Mouse (Mus musculus) erythroblast, embryonic 14.5 days (primary cell): ENCODE data around the gene Pdzrn3. TPM values are rescaled to one million over a fixed set of nuclear protein-coding genes. Genes with fewer than 3 reads are reported as not detected.

Source experiments
- H3K27me3 ChIP-seq: 2 replicates; pipeline ENCODE4 v1.6.1; 2012; ENCODE audit warnings: inconsistent platforms; ENCODE audit not compliant: control insufficient read depth
- H3K36me3 ChIP-seq: 2 replicates; pipeline ENCODE4 v1.6.1; 2012; ENCODE audit warnings: mild to moderate bottlenecking, inconsistent platforms; ENCODE audit not compliant: control insufficient read depth
- H3K4me1 ChIP-seq: 2 replicates; pipeline ENCODE4 v1.6.1; 2012; ENCODE audit warnings: inconsistent platforms; ENCODE audit not compliant: control insufficient read depth
- H3K4me3 ChIP-seq: replicated peaks from 2 replicates; pipeline ENCODE3; 2012; ENCODE audit warnings: moderate library complexity, mild to moderate bottlenecking, inconsistent platforms
- H3K9me3 ChIP-seq: 2 replicates; pipeline ENCODE4 v1.6.1; 2012; ENCODE audit warnings: low read length, inconsistent platforms, mixed read lengths; ENCODE audit not compliant: control insufficient read depth
- GATA1 ChIP-seq: IDR thresholded peaks from 2 replicates; pipeline ENCODE4 v1.6.1; 2012; ENCODE audit warnings: low read length, inconsistent platforms, mixed read lengths
- TAL1 ChIP-seq: IDR thresholded peaks from 3 replicates; pipeline ENCODE4 v1.6.1; 2012; ENCODE audit warnings: low read length, inconsistent platforms, mixed read lengths
- polyA plus RNA-seq: library from polyadenylated mRNA; stranded (reverse); fragments of >175 nt; gene quantifications from 2 replicates; pipeline ENCODE4 v1.2.3, GENCODE M21; 2012

The Pdzrn3 gene
- not detected in 2 replicates for polyA plus RNA-seq

DNA sequence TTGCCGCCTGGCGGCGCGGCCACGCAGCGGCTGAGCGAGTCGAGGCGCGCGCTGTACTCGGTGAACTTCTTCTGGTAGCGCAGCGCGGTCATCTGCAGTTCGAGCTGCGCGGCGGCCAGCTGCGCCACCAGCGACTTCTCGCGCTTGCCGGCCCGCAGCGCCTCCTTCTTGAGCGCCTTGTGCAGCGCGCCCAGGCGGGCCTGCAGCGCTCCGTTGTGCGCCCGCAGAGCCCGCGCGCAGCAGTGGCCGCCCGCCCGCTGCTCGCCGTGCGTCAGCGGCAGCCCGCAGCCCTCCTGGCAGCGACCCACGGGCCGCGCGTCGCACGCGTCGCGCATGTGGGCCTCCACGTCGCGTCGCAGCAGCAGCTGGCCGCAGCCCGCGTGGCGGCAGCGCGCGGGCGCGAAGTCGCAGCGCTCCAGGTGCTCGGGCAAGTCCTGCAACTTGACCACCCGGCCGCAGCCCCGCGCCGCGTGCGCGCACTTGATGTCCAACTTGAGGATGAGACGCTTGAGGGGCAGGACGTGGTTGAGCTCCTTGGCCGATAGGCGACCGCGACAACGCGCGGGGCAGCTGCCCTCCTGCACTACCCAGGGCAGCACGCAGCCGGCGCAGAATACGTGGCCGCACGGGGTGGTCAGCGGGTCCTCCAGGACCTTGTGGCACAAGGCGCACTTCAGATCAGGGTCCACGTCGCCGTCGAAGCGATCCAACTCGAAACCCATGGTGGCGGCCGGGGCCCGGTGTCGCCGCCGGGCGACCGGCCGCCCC is at the start of gene Pdzrn3:
TSS of gene Pdzrn3 (minus strand) at position 731 of the 768 bp plus-strand sequence.
- TF ChIP-seq GATA1: no peak
- Histone ChIP-seq H3K9me3 (no peaks in the 10 kb centered on the region; the same call in 1 of the 2 replicates), H3K4me3 (peak within 1 kb of the TSS; percentile 53), H3K4me1 (no peaks in the 10 kb centered on the region), H3K27me3 (peaks cover 42% of the 10 kb centered on the region), H3K36me3 (no peaks in the 10 kb centered on the region)

DNA sequence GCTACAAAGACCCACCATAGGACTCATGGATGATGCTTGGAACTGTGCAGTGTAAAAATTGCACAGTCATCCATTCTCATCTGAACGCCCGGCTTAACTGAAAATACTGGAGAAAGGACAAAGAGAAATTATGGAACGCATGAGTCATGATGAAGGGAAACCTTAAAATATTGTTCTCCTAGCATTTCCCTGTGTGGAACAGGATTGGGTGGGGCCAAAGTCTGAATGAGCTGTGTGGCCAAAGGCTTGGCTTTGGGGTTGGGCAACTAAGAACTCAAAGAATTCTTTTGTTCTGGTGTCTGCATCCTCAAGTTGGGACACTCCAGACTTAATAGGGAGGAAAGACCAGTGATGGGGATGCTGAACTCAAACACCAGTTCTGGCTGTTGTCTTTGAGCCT is 49.6 kb upstream of the Pdzrn3 start:
- no peaks in the 10 kb centered on the region for H3K36me3 ChIP-seq
- H3K4me1 ChIP-seq: no peaks in the 10 kb centered on the region
- no peak overlapping the region for H3K4me3 ChIP-seq
- no peak for TF ChIP-seq GATA1
- TF ChIP-seq TAL1: no peak
- no peaks in the 10 kb centered on the region for H3K9me3 ChIP-seq
- no peaks in the 10 kb centered on the region for H3K27me3 ChIP-seq

DNA sequence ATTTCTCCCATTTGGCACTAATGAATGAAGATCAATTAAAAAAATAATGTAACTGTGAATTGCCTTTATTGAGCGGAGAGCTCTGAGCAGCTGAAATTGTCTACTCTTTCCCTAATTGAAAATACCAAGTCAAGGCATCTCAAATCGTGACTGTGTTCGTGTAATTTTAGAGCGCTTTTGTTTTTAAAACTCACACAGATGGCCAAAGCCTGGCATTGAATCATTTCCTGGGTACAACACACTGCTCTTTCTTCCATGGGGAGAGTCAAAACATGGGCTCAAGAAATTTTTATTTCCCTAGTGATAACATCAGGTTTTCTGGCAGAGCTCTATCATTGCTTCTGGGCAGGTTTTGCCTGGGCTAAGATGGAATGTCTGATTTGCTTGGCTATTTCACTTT is 48.6 kb upstream of the Pdzrn3 start:
- no peaks in the 10 kb centered on the region for H3K4me1 ChIP-seq
- no peaks in the 10 kb centered on the region for H3K9me3 ChIP-seq
- no peak for TF ChIP-seq TAL1
- no peak for TF ChIP-seq GATA1
- H3K36me3 ChIP-seq: no peaks in the 10 kb centered on the region
- H3K4me3 ChIP-seq: no peak overlapping the region
- H3K27me3 ChIP-seq: no peaks in the 10 kb centered on the region

DNA sequence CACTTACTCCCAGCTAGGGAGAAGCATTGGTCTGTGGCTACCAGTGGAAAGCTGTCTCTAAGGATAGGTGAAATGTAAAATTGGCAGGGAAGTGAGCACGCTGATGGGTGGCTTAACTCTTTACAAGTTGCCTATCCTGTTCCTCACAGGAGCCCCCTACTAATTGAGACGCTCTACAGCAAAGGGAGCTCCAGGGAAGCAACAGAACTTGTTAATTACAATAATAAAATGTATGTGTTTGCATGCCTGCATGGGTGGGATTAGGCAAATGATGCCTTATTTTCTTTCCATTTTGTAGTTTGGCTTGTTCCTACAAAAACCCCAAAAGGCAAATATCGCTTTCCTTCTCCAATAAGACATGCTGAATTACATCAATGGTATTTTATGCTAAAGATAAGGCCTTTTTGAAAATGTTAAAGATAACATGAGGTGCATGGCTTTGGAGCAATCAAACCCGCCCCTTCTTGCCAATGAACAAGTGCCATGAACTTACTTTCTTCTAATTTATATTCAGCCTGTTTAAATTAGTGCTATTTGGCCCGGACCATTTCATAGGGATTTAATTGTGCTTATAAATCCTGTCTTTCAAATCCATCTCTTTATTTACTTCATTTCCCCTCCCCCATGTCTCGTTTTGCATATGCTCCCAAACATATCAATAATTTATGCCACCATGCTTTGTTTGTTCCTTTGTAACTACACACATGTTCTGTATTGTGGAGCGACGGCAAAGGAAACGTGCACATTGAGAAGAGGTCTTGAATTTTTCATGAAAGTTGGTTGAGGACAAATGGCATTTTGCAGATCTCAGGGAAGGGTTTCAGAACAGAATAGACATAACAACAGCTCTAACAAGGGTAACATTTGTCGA is 44.6 kb upstream of the Pdzrn3 start:
- H3K4me1 ChIP-seq: no peaks in the 10 kb centered on the region
- H3K36me3 ChIP-seq: no peaks in the 10 kb centered on the region
- no peaks in the 10 kb centered on the region for H3K27me3 ChIP-seq
- H3K9me3 ChIP-seq: no peaks in the 10 kb centered on the region
- TF ChIP-seq TAL1: no peak
- no peak overlapping the region for H3K4me3 ChIP-seq

DNA sequence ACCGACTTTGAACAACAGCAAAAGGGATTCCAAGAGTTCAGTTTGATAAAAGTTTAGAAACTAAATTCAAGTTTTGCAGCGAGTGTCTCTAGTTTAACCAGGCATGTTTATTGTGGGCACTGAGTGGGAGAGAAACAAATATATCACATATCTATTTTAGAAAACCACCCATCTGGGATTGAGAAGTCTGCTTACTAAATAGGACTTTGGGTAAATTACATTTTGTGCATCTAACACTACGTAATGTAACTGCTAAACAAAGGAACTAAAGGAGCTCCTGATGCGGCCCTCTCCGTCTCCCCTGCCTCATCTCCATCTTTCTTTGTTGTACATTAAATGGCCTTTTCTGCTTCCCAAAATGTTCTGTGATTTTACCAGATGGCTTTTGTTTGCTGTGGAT is 40.5 kb upstream of the Pdzrn3 start:
- H3K4me3 ChIP-seq: no peak overlapping the region
- TF ChIP-seq GATA1: no peak
- TF ChIP-seq TAL1: no peak
- H3K9me3 ChIP-seq: no peaks in the 10 kb centered on the region
- no peaks in the 10 kb centered on the region for H3K4me1 ChIP-seq
- H3K36me3 ChIP-seq: no peaks in the 10 kb centered on the region
- no peaks in the 10 kb centered on the region for H3K27me3 ChIP-seq

DNA sequence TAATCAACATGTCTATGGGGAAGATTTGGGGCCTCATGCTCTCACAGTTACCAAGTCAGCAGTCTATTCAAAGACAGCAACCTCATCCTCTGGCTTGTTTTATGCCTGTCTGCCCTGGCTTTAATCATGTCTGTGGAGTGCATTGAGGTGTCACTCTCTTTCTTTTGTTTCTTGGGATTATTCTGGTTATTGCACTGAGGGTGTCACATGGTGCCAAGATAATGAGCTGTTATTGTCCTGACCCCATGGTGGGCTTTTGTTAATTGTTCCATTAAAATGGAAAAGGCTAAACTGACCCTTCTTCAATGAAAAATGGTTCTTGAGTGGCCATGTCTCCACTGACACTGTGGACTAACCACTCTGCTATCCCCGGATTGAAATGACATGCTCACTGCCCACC is 34.0 kb upstream of the Pdzrn3 start:
- TF ChIP-seq GATA1: no peak
- TF ChIP-seq TAL1: no peak
- Histone ChIP-seq H3K9me3 (no peaks in the 10 kb centered on the region), H3K4me1 (no peaks in the 10 kb centered on the region), H3K27me3 (no peaks in the 10 kb centered on the region), H3K36me3 (no peaks in the 10 kb centered on the region), H3K4me3 (no peak overlapping the region)

DNA sequence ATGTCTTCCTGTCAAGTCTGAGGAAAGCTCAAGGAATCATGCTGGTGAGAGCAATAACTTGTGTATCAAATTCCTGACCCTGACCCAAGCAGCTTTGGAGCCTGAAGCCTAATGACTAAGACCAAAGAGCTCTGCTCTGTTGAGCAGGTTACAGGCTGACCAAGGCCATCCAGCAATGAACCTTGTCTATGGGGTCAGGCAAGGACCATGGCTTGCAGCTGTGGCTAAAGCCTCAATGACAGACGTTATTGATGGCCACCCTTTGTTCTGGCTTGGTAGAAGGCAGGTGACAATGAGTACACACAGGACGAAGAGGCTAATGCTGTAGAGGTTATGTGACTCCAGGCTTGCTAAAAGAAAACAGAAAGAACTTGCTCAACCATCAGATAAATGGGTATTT is 33.4 kb upstream of the Pdzrn3 start:
- Histone ChIP-seq H3K9me3 (no peaks in the 10 kb centered on the region), H3K4me1 (no peaks in the 10 kb centered on the region), H3K4me3 (no peak overlapping the region), H3K27me3 (no peaks in the 10 kb centered on the region), H3K36me3 (no peaks in the 10 kb centered on the region)
- TF ChIP-seq GATA1 (no peak), TAL1 (no peak)

DNA sequence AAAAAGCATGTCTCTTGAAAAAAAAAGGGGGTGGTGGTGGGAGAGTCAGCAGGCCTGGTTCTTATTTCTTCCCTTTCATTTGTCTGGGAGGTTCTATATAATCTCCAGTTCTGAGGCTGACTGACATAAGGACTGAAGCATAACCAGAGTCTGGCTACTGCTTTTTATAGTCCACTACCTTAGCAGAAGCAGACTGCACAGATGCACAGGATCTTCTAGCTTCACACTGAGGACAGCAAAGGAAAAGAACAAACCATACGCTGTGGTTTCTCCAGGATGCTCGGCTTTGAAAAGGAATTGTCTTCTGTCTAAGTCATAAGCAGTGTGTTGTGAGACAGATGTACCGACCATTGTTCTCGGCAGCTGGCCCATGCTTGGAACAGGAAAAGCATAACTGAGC is 19.0 kb upstream of the Pdzrn3 start:
- no peaks in the 10 kb centered on the region for H3K36me3 ChIP-seq
- no peaks in the 10 kb centered on the region for H3K9me3 ChIP-seq
- no peaks in the 10 kb centered on the region for H3K27me3 ChIP-seq
- TF ChIP-seq TAL1 (no peak), GATA1 (no peak)
- H3K4me1 ChIP-seq: no peaks in the 10 kb centered on the region
- no peak overlapping the region for H3K4me3 ChIP-seq

DNA sequence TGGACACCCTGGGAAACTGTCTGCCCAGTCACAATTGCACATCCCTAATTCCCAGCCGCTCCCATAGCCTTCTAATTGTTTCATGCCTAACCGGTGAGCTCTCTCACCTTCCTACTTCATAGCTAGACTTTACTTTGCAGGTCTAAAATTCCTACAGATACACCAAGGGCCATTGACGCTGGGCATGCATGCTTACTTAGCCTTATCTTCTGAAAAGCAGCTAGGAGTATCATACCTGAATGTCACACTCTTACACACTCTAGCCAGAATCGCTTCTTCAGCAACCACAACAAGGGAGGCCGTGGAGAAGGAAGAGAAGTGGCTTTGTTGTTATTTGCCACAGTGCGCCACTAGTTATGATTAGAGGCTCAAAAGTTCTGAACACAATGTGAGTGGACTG is 18.2 kb upstream of the Pdzrn3 start:
- TF ChIP-seq TAL1 (no peak), GATA1 (no peak)
- Histone ChIP-seq H3K27me3 (no peaks in the 10 kb centered on the region), H3K36me3 (no peaks in the 10 kb centered on the region), H3K9me3 (no peaks in the 10 kb centered on the region), H3K4me1 (no peaks in the 10 kb centered on the region), H3K4me3 (no peak overlapping the region)

DNA sequence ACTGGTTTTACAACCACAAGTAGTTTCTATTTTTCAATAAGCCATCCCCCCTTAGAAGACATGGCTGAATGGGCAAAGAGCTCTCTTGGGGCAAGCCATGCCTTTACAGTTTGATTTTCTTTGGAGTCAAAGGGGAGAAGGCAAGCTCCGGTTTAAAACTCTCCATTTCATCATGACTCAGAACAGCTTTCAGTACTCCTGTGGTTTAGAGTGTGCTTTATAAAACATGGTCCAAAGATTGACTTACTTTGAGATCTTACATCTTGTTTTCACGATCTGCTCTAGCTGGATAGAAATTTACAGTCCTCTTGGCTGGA is 15.1 kb upstream of the Pdzrn3 start:
- TF ChIP-seq TAL1 (no peak), GATA1 (no peak)
- Histone ChIP-seq H3K4me3 (no peak overlapping the region), H3K36me3 (no peaks in the 10 kb centered on the region), H3K4me1 (no peaks in the 10 kb centered on the region), H3K9me3 (no peaks in the 10 kb centered on the region), H3K27me3 (no peaks in the 10 kb centered on the region)
